Mouse (Mus musculus) testis, adult 2 months (tissue): ENCODE data around the gene Tle4. TPM values are rescaled to one million over a fixed set of nuclear protein-coding genes. Genes with fewer than 3 reads are reported as not detected.

Experiments used
- H3K27ac ChIP-seq: fragments of 200-500 bp; 2 replicates; pipeline ENCODE4 v1.5.1; 2012; ENCODE audit warnings: low read depth, low read length; ENCODE audit not compliant: control insufficient read depth, insufficient read depth
- H3K27me3 ChIP-seq: fragments of 200-500 bp; 2 replicates; pipeline ENCODE4 v1.6.1; 2012; ENCODE audit warnings: mild to moderate bottlenecking, low read length, moderate library complexity; ENCODE audit not compliant: control insufficient read depth, insufficient read depth
- H3K36me3 ChIP-seq: fragments of 200-500 bp; 2 replicates; pipeline ENCODE4 v1.6.1; 2012; ENCODE audit warnings: mild to moderate bottlenecking, low read length; ENCODE audit not compliant: control insufficient read depth, insufficient read depth
- H3K4me1 ChIP-seq: fragments of 200-500 bp; 2 replicates; pipeline ENCODE4 v1.6.1; 2012; ENCODE audit warnings: low read length; ENCODE audit not compliant: control insufficient read depth, insufficient read depth
- H3K4me3 ChIP-seq: fragments of 200-500 bp; 2 replicates; pipeline ENCODE4 v1.5.1; 2012; ENCODE audit warnings: low read depth, mild to moderate bottlenecking, low read length, moderate library complexity, mixed read lengths; ENCODE audit not compliant: control insufficient read depth
- CTCF ChIP-seq: fragments of 200-500 bp; IDR thresholded peaks from 2 replicates; pipeline ENCODE4 v1.5.1; 2012; ENCODE audit warnings: low read depth, mild to moderate bottlenecking, inconsistent platforms, low read length, moderate library complexity; ENCODE audit not compliant: control insufficient read depth, insufficient read depth, insufficient replicate concordance
- POLR2A ChIP-seq: fragments of 200-500 bp; IDR thresholded peaks from 2 replicates; pipeline ENCODE4 v1.6.1; 2012; ENCODE audit warnings: low read depth, mild to moderate bottlenecking, inconsistent platforms, low read length, moderate library complexity; ENCODE audit not compliant: control insufficient read depth
- polyA plus RNA-seq: library from polyadenylated mRNA; depleted of rRNA; stranded (reverse); fragments of >200 nt; gene quantifications from 2 replicates; pipeline ENCODE4 v1.2.3, GENCODE M21; 2012

The Tle4 gene
- polyA plus RNA-seq, 1 experiment: 4.3 TPM

DNA sequence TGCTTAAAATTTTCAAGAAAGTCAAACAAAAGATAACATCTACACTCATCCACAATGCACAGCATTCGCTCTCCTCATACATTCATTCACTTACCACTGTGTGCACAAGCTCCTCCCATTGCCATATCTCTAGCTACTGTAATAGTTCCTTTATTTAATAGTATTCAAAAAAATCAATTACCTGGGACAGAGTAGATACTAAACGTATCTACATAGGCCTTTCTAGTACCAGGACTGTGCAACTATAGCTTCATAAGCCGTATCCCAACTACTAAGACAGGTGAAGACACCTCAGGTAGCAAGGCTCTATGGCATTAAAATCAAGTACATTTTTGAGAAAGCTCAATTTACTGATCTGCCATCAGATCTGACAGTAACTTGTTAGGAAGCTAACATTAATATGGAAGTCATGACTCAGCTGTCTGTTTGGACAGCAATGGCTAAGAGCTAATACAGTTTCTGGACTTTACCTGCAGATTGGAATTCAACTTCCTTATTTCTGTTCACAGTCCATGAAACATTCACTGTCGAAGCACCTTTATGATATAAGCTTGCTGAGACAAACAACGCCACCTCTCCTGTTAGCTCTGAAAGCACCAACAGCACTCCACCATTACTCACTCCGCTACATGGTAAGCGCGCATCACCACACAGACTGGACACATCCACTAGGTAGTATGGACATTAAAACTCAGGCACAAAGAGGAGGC lies 50.6 kb downstream of the Tle4 start:
- TF ChIP-seq CTCF (no peak), POLR2A (no peak)
- H3K4me1 ChIP-seq: no peaks in the 10 kb centered on the region
- H3K27ac ChIP-seq: no peak overlapping the region
- H3K4me3 ChIP-seq: no peak overlapping the region
- H3K27me3 ChIP-seq: no peaks in the 10 kb centered on the region
- no peaks in the 10 kb centered on the region for H3K36me3 ChIP-seq

DNA sequence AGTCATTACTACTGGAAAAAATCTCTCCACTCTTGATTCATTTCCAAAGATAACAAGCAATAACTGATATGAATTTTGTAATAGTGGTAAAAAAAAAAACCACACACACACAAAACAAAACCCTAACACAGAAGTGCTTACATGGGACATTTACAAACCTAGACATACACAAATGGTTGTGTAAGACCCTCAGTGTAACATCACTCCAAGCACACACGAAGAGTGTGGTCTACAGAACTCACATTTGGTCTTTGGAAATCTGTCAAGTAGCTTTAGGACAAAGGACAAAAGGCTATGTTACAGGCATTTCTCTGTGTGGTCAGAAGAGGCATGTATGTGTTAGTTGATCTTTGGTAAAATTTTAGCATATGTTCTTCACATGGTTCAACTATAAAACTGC lies 52.4 kb downstream of the Tle4 start:
- H3K27ac ChIP-seq: no peak overlapping the region
- H3K4me3 ChIP-seq: no peak overlapping the region
- no peaks in the 10 kb centered on the region for H3K36me3 ChIP-seq
- TF ChIP-seq POLR2A (no peak), CTCF (no peak)
- no peaks in the 10 kb centered on the region for H3K27me3 ChIP-seq
- no peaks in the 10 kb centered on the region for H3K4me1 ChIP-seq

DNA sequence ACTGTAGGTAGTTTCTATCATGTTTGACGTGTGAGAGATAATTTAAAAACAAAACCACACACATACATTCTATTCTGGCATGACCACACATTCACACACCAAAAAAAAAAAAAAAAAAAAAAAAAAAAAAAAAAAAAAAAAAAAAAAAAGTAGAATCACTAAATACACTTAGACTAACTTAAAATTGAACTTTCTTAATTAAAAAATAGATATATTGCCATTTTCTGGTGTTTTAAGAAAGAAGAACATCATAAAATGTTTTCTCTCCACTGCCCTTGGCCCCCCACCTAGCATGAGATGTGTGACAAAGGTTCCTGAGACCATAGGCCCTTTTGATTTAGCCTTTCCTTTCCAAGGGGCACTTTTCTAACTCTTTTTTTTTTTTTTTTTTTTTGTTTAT lies 54.5 kb downstream of the Tle4 start:
- Histone ChIP-seq H3K36me3 (no peaks in the 10 kb centered on the region), H3K27ac (no peak overlapping the region), H3K4me3 (no peak overlapping the region), H3K4me1 (no peaks in the 10 kb centered on the region), H3K27me3 (no peaks in the 10 kb centered on the region)
- no peak for TF ChIP-seq CTCF
- no peak for TF ChIP-seq POLR2A

DNA sequence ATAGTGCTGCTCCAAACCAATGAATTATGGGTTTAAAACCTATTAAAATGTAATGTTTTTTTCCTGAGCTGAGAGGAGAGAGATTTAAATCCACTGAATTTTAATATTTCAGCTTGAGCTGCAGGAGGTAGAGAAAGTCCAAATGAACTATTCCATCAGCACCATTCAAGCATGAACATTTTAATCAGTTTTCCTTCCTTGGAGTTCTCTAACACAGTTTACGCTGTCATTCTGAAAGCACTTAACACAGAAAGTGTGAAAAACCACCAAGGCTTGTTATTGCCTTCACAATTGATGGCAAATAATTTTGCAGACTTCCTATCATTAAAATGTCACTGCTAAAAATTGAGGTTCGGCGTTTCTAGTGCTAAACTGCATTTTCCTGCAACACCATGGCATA lies 57.2 kb downstream of the Tle4 start:
- no peak overlapping the region for H3K4me3 ChIP-seq
- TF ChIP-seq CTCF (no peak), POLR2A (no peak)
- no peaks in the 10 kb centered on the region for H3K36me3 ChIP-seq
- H3K27me3 ChIP-seq: no peaks in the 10 kb centered on the region
- no peaks in the 10 kb centered on the region for H3K4me1 ChIP-seq
- no peak overlapping the region for H3K27ac ChIP-seq

DNA sequence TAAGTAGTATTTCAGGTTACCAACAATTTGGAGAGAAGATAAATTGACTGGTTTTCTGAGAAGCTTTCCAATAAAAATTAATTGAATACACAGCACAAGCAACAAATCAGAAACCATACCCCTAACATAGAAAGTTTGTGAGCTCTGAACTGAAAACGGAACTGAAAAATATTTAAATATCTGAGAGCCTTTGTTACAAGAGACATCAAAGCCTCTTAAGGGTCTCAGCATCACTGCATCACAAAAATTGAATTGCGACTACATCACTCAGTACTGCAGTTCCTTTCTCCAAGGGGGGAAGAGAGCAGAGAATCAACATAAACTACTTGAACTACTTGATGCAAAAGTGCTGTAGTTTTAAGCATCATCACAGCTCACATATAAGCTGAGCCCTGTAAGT lies 61.2 kb downstream of the Tle4 start:
- no peaks in the 10 kb centered on the region for H3K4me1 ChIP-seq
- TF ChIP-seq POLR2A (no peak), CTCF (no peak)
- no peak overlapping the region for H3K27ac ChIP-seq
- H3K4me3 ChIP-seq: no peak overlapping the region
- H3K27me3 ChIP-seq: no peaks in the 10 kb centered on the region
- no peaks in the 10 kb centered on the region for H3K36me3 ChIP-seq

DNA sequence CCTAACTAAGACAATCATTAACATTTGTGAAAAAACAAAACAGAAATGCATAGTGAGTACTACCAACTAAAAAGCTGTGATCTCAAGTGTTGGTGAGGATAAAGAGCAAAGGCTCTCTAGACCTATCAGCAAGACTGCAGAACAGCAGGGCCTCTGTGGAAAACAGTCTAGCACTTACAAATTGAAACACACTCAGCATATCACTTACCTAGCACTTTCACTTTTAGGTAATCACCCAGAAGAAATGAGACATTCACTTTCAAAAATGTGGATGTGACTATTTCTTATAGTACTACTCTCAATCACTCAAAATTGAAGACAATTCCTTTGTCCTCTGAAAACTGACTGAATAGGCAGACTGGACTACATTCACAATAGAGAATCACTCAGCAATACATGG lies 63.4 kb downstream of the Tle4 start:
- Histone ChIP-seq H3K27ac (no peak overlapping the region), H3K27me3 (no peaks in the 10 kb centered on the region), H3K36me3 (no peaks in the 10 kb centered on the region), H3K4me3 (no peak overlapping the region), H3K4me1 (no peaks in the 10 kb centered on the region)
- TF ChIP-seq CTCF: no peak
- TF ChIP-seq POLR2A: no peak

DNA sequence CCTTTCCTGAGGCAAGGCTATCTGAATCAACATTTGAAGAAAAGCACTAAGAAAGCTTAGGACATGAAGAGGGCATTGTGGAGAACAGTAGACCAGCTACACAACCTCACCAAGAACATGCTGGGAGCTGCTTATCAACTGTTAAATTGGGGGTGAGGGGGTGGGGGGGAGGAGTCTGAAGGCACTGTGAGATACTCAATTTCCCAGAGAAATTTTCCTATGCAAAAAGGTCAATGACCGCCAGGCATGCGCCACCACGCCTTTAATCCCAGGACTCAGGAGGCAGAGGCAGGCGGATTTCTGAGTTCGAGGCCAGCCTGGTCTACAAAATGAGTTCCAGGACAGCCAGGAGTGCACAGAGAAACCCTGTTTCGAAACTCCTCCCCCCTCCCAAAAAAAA lies 65.0 kb downstream of the Tle4 start:
- H3K27ac ChIP-seq: no peak overlapping the region
- no peaks in the 10 kb centered on the region for H3K4me1 ChIP-seq
- no peaks in the 10 kb centered on the region for H3K36me3 ChIP-seq
- H3K4me3 ChIP-seq: no peak overlapping the region
- H3K27me3 ChIP-seq: no peaks in the 10 kb centered on the region
- TF ChIP-seq CTCF (no peak), POLR2A (no peak)
